ENCODE assay signal across 8 mouse cellular contexts in genomic region chr2:117342547-117343239, GRCm38 (mm10). TPM values are rescaled to one million over a fixed set of nuclear protein-coding genes. Genes with fewer than 3 reads are reported as not detected.
DNase-seq lines count a peak whose midpoint lies in the region; ATAC-seq and TF ChIP-seq lines count a peak whose summit lies in the region.

TSS of gene Rasgrp1 (minus strand) at chr2:117343001.

- TF ChIP-seq CTCF in CH12.LX (conservative IDR thresholded peaks at IDR 0.05 in 1 of 2, IDR thresholded peaks at IDR 0.05 in 1 of 2; ENCODE audit: low read depth in 2 of 2, low read length in 2 of 2): 0 out of 4 replicates have a peak, but pooled peaks of 1 of the 2 experiments have one; percentile 20
- TF ChIP-seq CTCF in bone marrow, adult 2 months (IDR thresholded peaks at IDR 0.05; ENCODE audit: control insufficient read depth, insufficient read depth, low read length): peak; percentile 10; the same call in 1 of the 2 replicates

- 3% methylated on average over 56 of the region's 56 CpGs for WGBS in bone marrow, adult 2 months

- no peaks in the 10 kb centered on the region for H3K79me2 ChIP-seq in CH12.LX (replicated peaks; ENCODE audit: control insufficient read depth, extremely low read depth, insufficient read depth, poor library complexity, severe bottlenecking)

- in situ Hi-C loops in CH12.LX (cut with MboI; ENCODE audit: low pct_ligation_motif_present, low pct_unique_long_range_greater_than_20kb, low sequenced_read_pairs): loop anchor here (5.0 to 10.0 kb wide), 2 partner anchors 70 to 102 kb away; no protein-coding TSS in a partner anchor

- peaks cover under 1 to 2% of the 10 kb centered on the region in 2 experiments; a peak in 3 of 4 replicates for H3K4me1 ChIP-seq in CH12.LX (ENCODE audit: control insufficient read depth in 1 of 2, insufficient read depth in 2 of 2)
- peaks cover 2% of the 10 kb centered on the region; the same call in 1 of the 2 replicates for H3K4me1 ChIP-seq in bone marrow, adult 2 months (ENCODE audit: control insufficient read depth, insufficient read depth, low read length)
- H3K4me1 ChIP-seq in megakaryocyte, embryonic 14.5 days: peaks cover 16% of the 10 kb centered on the region

- no peak for TF ChIP-seq POLR2A in CH12.LX (IDR thresholded peaks at IDR 0.05; ENCODE audit: low read depth, low read length)
- TF ChIP-seq POLR2A in bone marrow, adult 2 months (IDR thresholded peaks at IDR 0.05; ENCODE audit: borderline replicate concordance, control insufficient read depth, low read depth, low read length): peak; percentile 39; the same call in 1 of the 2 replicates

- H3K36me3 ChIP-seq in CH12.LX (replicated peaks in 1 of 2; ENCODE audit: control insufficient read depth in 1 of 2, insufficient read depth in 1 of 2, low read length in 1 of 2): no peaks in the 10 kb centered on the region
- no peaks in the 10 kb centered on the region for H3K36me3 ChIP-seq in megakaryocyte, embryonic 14.5 days (replicated peaks; ENCODE audit: low read length)

- intact Hi-C loops in left cerebral cortex, postnatal 36 days (cut with DNase I): loop anchor here (1.0 to 5.0 kb wide), 3 partner anchors 38 to 97 kb away; no protein-coding TSS in a partner anchor

- DNase-seq in CH12.LX (ENCODE audit: extremely low read depth): no peak
- DNase-seq in frontal cortex, postnatal 10 days (ENCODE audit: low spot score in 2 of 2): peak; percentile 38 to 57
- peak; percentile 68 to 78 for DNase-seq in left cerebral cortex, postnatal 36 days (ENCODE audit: low spot score in 2 of 2)
- peak; percentile 60 to 67 for DNase-seq in right cerebral cortex, postnatal 36 days (ENCODE audit: low spot score in 2 of 2)
- DNase-seq in ovary, postnatal 14 days (ENCODE audit: low spot score): no peak

- TF ChIP-seq EP300 in CH12.LX (IDR thresholded peaks at IDR 0.05; ENCODE audit: low read length): no peak

- no peak within 1 kb of the TSS for H3K27ac ChIP-seq in CH12.LX (ENCODE audit: insufficient read depth, low read depth)
- H3K27ac ChIP-seq in bone marrow, adult 2 months (ENCODE audit: control insufficient read depth, insufficient read depth, low read depth, low read length, poor library complexity): peak within 1 kb of the TSS; percentile 84

- H3K4me2 ChIP-seq in CH12.LX (ENCODE audit: insufficient read depth, low read depth, poor library complexity, severe bottlenecking): peak within 1 kb of the TSS; percentile 91

- peak within 1 kb of the TSS; percentile 41 to 59 (median 49) for H3K4me3 ChIP-seq in CH12.LX (replicated peaks in 1 of 3; ENCODE audit: low read depth in 2 of 3, low read length in 2 of 3, poor library complexity in 1 of 3)
- H3K4me3 ChIP-seq in bone marrow, adult 2 months (replicated peaks; ENCODE audit: control insufficient read depth, low read depth, low read length): peak within 1 kb of the TSS; percentile 88
- peak within 1 kb of the TSS; percentile 91 for H3K4me3 ChIP-seq in megakaryocyte, embryonic 14.5 days (replicated peaks)

- no peaks in the 10 kb centered on the region for H3K27me3 ChIP-seq in CH12.LX (replicated peaks)
- peaks cover 59% of the 10 kb centered on the region for H3K27me3 ChIP-seq in megakaryocyte, embryonic 14.5 days (replicated peaks)

- 0 out of 2 replicates have a peak within 1 kb of the TSS, but pooled peaks have one; percentile 10 for H3K9ac ChIP-seq in CH12.LX (ENCODE audit: insufficient read depth, low read depth)

- dilution Hi-C loops in CH12.LX (cut with MboI; ENCODE audit: extremely low pct_ligation_motif_present, extremely low pct_unique_long_range_greater_than_20kb, low sequenced_read_pairs): no loop called here

- no peak for TF ChIP-seq RAD21 in CH12.LX (IDR thresholded peaks at IDR 0.05; ENCODE audit: low read depth, low read length)

- peaks cover 2% of the 10 kb centered on the region for H3K9me3 ChIP-seq in CH12.LX (replicated peaks; ENCODE audit: low read length)
- H3K9me3 ChIP-seq in megakaryocyte, embryonic 14.5 days: no peaks in the 10 kb centered on the region

- ATAC-seq in inflammation-experienced regulatory T-cells, adult 6 months: peak; percentile 75

TF ChIP-seq in CH12.LX, 34 proteins besides CTCF, POLR2A, EP300 and RAD21:
- TF ChIP-seq TCF12 (IDR thresholded peaks at IDR 0.05; ENCODE audit: low read depth, low read length) (no peak), MXI1 (IDR thresholded peaks at IDR 0.05; ENCODE audit: low read depth, low read length) (no peak), JUND (conservative IDR thresholded peaks at IDR 0.05; ENCODE audit: low read depth, low read length) (no peak), IRF4 (IDR thresholded peaks at IDR 0.05; ENCODE audit: low read depth, low read length) (no peak), E2F4 (IDR thresholded peaks at IDR 0.05; ENCODE audit: insufficient replicate concordance, low read depth, low read length) (no peak), USF2 (conservative IDR thresholded peaks at IDR 0.05; ENCODE audit: low read depth, low read length) (no peak), MEF2A (IDR thresholded peaks at IDR 0.05; ENCODE audit: borderline replicate concordance, low read depth, low read length) (no peak), ETS1 (conservative IDR thresholded peaks at IDR 0.05; ENCODE audit: low read depth, low read length) (no peak), UBTF (IDR thresholded peaks at IDR 0.05; ENCODE audit: low read depth, low read length) (no peak)

RNA-seq across cellular contexts. Expression of gene Rasgrp1, which starts in this region (rescaled TPM):
- total RNA-seq in CH12.LX (2012; rRNA removed) (0.13 and 0.42 TPM in 2 replicates), CH12.LX (2014; rRNA removed) (0.38 and 0.51 TPM in 2 replicates)
- polyA plus RNA-seq in CH12.LX (2012; ENCODE audit: insufficient read length, low read depth): 0.83 and 0.85 TPM in 2 replicates
- polyA plus RNA-seq in bone marrow, adult 2 months (2011; ENCODE audit: insufficient read depth, insufficient read length, low replicate concordance, missing spikeins): 1.8 and 4.7 TPM in 2 replicates
- 10 to 100 TPM; 48.9 to 73.3 (median 64.2) TPM for polyA plus RNA-seq in inflammation-experienced regulatory T-cells, adult 6 months (2017; shearing (Covaris generic))
- 100 to 1,000 TPM; 330 to 351 TPM for total RNA-seq in left cerebral cortex, postnatal 36 days (2021)
- not detected in 2 replicates for polyA plus RNA-seq in megakaryocyte, embryonic 14.5 days (2012; ENCODE audit: insufficient read depth, low replicate concordance)

Comparison
In these comparisons a context has a peak if more than half of its experiments do, and no peak if none do; other contexts are left out.
1. RNA of gene Rasgrp1 (total RNA-seq): 330 to 351 TPM in left cerebral cortex, postnatal 36 days; 0.13 to 0.51 TPM in CH12.LX; every median in the first group is over 100 times any median in the second.
2. DNase-seq: peak in frontal cortex, postnatal 10 days (2 of 2), left cerebral cortex, postnatal 36 days (2 of 2) and right cerebral cortex, postnatal 36 days (2 of 2); none in CH12.LX (single experiment) and ovary, postnatal 14 days (single experiment).
3. Peak in every context shown above with its lines, with median percentiles within 50 percentile points of each other: H3K4me3 ChIP-seq.